Mouse (Mus musculus): ENCODE data around the gene Tecpr2. TPM values are rescaled to one million over a fixed set of nuclear protein-coding genes. Genes with fewer than 3 reads are reported as not detected.

Gene Tecpr2
- polyA plus RNA-seq, 2 experiments, result 3.8 to 10.1 TPM

DNA sequence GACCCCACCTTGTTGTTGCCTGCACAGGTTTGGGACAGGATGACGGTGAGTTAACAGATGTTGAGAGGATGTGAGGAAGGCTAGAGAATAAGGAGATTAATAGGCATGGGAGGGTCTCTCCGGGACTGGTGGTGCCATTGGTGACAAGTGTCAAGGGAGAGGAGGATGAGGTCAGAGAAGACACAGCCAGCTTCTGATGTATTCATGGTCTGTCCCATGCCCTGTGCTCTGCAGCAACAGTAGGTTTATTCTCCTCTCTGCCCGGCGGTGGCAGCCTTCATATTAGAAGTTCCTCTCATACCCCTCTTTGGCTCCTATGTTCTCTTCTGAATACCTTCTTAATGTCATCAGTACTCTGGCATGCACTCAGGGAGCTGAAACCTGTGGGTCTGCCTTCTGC is 31.2 kb downstream of the Tecpr2 start:
- DNase-seq (ENCODE audit: low spot score), result no peak
- H3K4me1 ChIP-seq (ENCODE audit: control insufficient read depth, insufficient read depth, low read length), result no peaks in the 10 kb centered on the region
- H3K27ac ChIP-seq (replicated peaks; ENCODE audit: low read depth, low read length), result no peak overlapping the region
- no peak overlapping the region for H3K4me2 ChIP-seq (replicated peaks; ENCODE audit: low read depth, low read length, severe bottlenecking)
- ATAC-seq (ENCODE audit: low FRiP score, low read depth), result no peak
- TF ChIP-seq POLR2A (IDR thresholded peaks at IDR 0.05; ENCODE audit: borderline replicate concordance, extremely low read depth, insufficient read depth, insufficient read length), result no peak
- 97% methylated on average over 4 of the region's 4 CpGs for WGBS
- no peaks in the 10 kb centered on the region for H3K9me3 ChIP-seq (ENCODE audit: control insufficient read depth, low read length)
- H3K9ac ChIP-seq (ENCODE audit: low read depth, low read length, severe bottlenecking), result no peak overlapping the region
- H3K4me3 ChIP-seq (replicated peaks; ENCODE audit: low read length), result no peak overlapping the region
- H3K27me3 ChIP-seq (ENCODE audit: control insufficient read depth, insufficient read depth, low read length), result no peaks in the 10 kb centered on the region
- H3K36me3 ChIP-seq (ENCODE audit: control insufficient read depth, insufficient read depth, low read length), result peaks cover 20% of the 10 kb centered on the region

DNA sequence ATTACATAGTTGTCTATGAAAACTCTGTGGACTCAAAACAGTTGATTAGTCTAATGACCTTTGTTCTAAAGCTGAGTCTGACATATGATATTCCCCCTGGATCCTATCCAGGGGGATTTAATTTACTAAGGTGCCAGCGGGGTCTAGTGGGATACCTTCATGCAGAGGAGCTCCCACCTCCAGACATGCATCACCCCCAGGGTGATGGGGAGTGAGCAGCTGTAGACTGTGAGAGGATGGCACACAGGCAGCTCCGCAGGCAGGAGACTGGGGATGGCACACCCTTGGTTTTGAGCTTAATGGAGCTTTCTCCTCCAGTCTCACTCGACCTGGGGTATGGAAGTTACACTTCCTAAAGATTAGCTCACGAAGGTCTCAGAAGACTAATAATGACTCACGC is 32.5 kb downstream of the Tecpr2 start:
- H3K4me2 ChIP-seq (replicated peaks; ENCODE audit: low read depth, low read length, severe bottlenecking), result no peak overlapping the region
- DNase-seq (ENCODE audit: low spot score) (no peak), ATAC-seq (ENCODE audit: low FRiP score, low read depth) (no peak)
- no peaks in the 10 kb centered on the region for H3K4me1 ChIP-seq (ENCODE audit: control insufficient read depth, insufficient read depth, low read length)
- no peak overlapping the region for H3K9ac ChIP-seq (ENCODE audit: low read depth, low read length, severe bottlenecking)
- H3K27ac ChIP-seq (replicated peaks; ENCODE audit: low read depth, low read length), result no peak overlapping the region
- H3K27me3 ChIP-seq (ENCODE audit: control insufficient read depth, insufficient read depth, low read length), result no peaks in the 10 kb centered on the region
- WGBS, result 81% methylated on average over 5 of the region's 5 CpGs
- H3K4me3 ChIP-seq (replicated peaks; ENCODE audit: low read length), result no peak overlapping the region
- peaks cover 23% of the 10 kb centered on the region for H3K36me3 ChIP-seq (ENCODE audit: control insufficient read depth, insufficient read depth, low read length)
- H3K9me3 ChIP-seq (ENCODE audit: control insufficient read depth, low read length), result no peaks in the 10 kb centered on the region
- no peak for TF ChIP-seq POLR2A (IDR thresholded peaks at IDR 0.05; ENCODE audit: borderline replicate concordance, extremely low read depth, insufficient read depth, insufficient read length)

DNA sequence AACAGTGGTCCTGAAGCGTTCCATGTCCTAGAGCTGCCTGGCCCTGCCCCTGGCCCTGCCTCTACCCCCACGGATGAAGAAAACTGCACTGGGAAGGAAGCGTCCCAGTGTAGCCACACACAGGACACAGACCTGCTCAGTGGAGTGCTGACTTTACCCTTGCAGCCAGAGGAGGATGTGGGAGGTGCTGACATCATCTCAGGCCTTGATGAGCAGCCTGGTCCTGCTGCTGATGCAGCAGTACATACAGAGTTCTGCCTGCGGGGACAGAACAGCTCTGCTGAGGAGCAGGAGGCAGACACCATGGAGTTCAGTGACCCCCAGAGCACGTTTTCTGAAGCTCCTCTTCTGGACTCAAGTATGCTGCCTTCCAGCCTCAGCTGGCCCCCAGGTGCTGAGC is 43.8 kb downstream of the Tecpr2 start:
- no peak for TF ChIP-seq POLR2A (IDR thresholded peaks at IDR 0.05; ENCODE audit: borderline replicate concordance, extremely low read depth, insufficient read depth, insufficient read length)
- 75% methylated on average over 5 of the region's 5 CpGs for WGBS
- no peak overlapping the region for H3K4me3 ChIP-seq (replicated peaks; ENCODE audit: low read length)
- DNase-seq (ENCODE audit: low spot score) (no peak), ATAC-seq (ENCODE audit: low FRiP score, low read depth) (no peak)
- no peak overlapping the region for H3K4me2 ChIP-seq (replicated peaks; ENCODE audit: low read depth, low read length, severe bottlenecking)
- peaks cover 42% of the 10 kb centered on the region for H3K36me3 ChIP-seq (ENCODE audit: control insufficient read depth, insufficient read depth, low read length)
- no peaks in the 10 kb centered on the region for H3K4me1 ChIP-seq (ENCODE audit: control insufficient read depth, insufficient read depth, low read length)
- no peaks in the 10 kb centered on the region for H3K9me3 ChIP-seq (ENCODE audit: control insufficient read depth, low read length)
- H3K27ac ChIP-seq (replicated peaks; ENCODE audit: low read depth, low read length), result no peak overlapping the region
- H3K9ac ChIP-seq (ENCODE audit: low read depth, low read length, severe bottlenecking), result no peak overlapping the region
- H3K27me3 ChIP-seq (ENCODE audit: control insufficient read depth, insufficient read depth, low read length), result no peaks in the 10 kb centered on the region

GRCm38 (mm10) chr12:110935983-110936620 is 47.0 kb downstream of the Tecpr2 start:
- H3K36me3 ChIP-seq (ENCODE audit: control insufficient read depth, insufficient read depth, low read length), result peaks cover 51% of the 10 kb centered on the region

DNA sequence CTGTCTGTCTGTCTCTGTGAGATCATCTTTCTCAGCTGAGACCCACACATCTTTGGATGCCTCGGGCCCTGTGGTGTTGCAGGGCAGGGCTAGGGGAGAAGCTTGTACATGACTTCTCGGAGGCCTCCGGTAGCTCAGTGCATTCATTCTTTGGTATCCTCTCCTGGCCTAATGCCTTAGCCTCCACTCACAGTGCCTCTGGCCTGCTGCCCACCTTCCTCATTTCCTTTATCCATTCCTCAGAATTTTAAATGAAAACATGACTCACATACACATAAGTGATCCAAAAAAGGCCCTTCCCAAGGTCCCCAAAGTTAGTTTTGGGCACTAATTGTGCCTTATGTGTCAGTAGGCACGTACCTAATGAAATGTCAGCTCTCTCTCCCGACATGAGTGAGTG is 48.4 kb downstream of the Tecpr2 start:
- no peak for DNase-seq (ENCODE audit: low spot score)
- no peak for TF ChIP-seq POLR2A (IDR thresholded peaks at IDR 0.05; ENCODE audit: borderline replicate concordance, extremely low read depth, insufficient read depth, insufficient read length)
- no peak for ATAC-seq (ENCODE audit: low FRiP score, low read depth)
- Histone ChIP-seq H3K9me3 (ENCODE audit: control insufficient read depth, low read length) (no peaks in the 10 kb centered on the region), H3K27me3 (ENCODE audit: control insufficient read depth, insufficient read depth, low read length) (no peaks in the 10 kb centered on the region), H3K27ac (replicated peaks; ENCODE audit: low read depth, low read length) (no peak overlapping the region), H3K4me3 (replicated peaks; ENCODE audit: low read length) (no peak overlapping the region), H3K4me1 (ENCODE audit: control insufficient read depth, insufficient read depth, low read length) (no peaks in the 10 kb centered on the region), H3K9ac (ENCODE audit: low read depth, low read length, severe bottlenecking) (no peak overlapping the region), H3K4me2 (replicated peaks; ENCODE audit: low read depth, low read length, severe bottlenecking) (no peak overlapping the region), H3K36me3 (ENCODE audit: control insufficient read depth, insufficient read depth, low read length) (peaks cover 48% of the 10 kb centered on the region)
- WGBS, result 87% methylated on average over 5 of the region's 5 CpGs

More at GRCm38 (mm10) chr12:110935983-110936620, 47.0 kb downstream of the Tecpr2 start:
- 59% methylated on average over 9 of the region's 9 CpGs for WGBS
- Histone ChIP-seq H3K27ac (replicated peaks; ENCODE audit: low read depth, low read length) (no peak overlapping the region), H3K4me1 (ENCODE audit: control insufficient read depth, insufficient read depth, low read length) (no peaks in the 10 kb centered on the region), H3K9ac (ENCODE audit: low read depth, low read length, severe bottlenecking) (no peak overlapping the region), H3K9me3 (ENCODE audit: control insufficient read depth, low read length) (no peaks in the 10 kb centered on the region), H3K27me3 (ENCODE audit: control insufficient read depth, insufficient read depth, low read length) (no peaks in the 10 kb centered on the region), H3K4me2 (replicated peaks; ENCODE audit: low read depth, low read length, severe bottlenecking) (no peak overlapping the region), H3K4me3 (replicated peaks; ENCODE audit: low read length) (no peak overlapping the region)
- TF ChIP-seq POLR2A (IDR thresholded peaks at IDR 0.05; ENCODE audit: borderline replicate concordance, extremely low read depth, insufficient read depth, insufficient read length), result no peak
- DNase-seq (ENCODE audit: low spot score) (peak; percentile 83), ATAC-seq (ENCODE audit: low FRiP score, low read depth) (peak; percentile 87)

Measured in limb, embryonic 14.5 days (tissue).